Mouse (Mus musculus): ENCODE data around the gene Fam192a.

The Fam192a gene

GRCm38 (mm10) chr8:94532873-94533671 is 68.7 kb downstream of the Fam192a start, which contains the start of gene Cpne2:
TSS of gene Cpne2 (plus strand) at chr8:94532990.
- DNase-seq (ENCODE audit: low spot score in 2 of 2) = peak in 1 of 2 experiments; percentile 53

- DNase-seq (ENCODE audit: low spot score in 2 of 2) = no peak
Measured at GRCm38 (mm10) chr8:94532525-94532872, 69.3 kb downstream of the Fam192a start.

DNA sequence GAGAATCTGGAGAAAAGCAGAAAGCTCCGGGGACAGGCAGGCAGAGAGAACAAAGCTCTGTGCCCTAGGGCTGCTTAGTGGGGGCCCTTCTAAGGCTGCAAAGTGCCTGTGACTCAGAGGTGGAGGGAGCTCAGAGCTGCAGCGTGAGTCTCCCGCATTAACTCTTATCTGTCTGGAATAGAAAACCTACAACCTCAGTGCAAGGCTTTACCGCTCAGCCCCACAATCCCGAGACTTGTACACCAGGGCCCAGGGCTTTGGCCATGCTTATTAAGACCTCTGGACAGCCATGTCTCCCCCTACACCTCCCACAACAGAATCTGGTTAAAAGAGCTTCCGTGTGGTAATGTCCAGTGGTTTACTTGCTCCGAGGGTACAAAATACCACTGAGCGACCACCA is 69.8 kb downstream of the Fam192a start:
- DNase-seq (ENCODE audit: low spot score in 2 of 2) = no peak

GRCm38 (mm10) chr8:94530643-94531042 is 71.2 kb downstream of the Fam192a start:
- DNase-seq (ENCODE audit: low spot score in 2 of 2) = no peak

GRCm38 (mm10) chr8:94529875-94530274 is 71.9 kb downstream of the Fam192a start:
- no peak for DNase-seq (ENCODE audit: low spot score in 2 of 2)

- peak in 1 of 2 experiments; percentile 62 for DNase-seq (ENCODE audit: low spot score in 2 of 2)
Measured at GRCm38 (mm10) chr8:94528245-94528644, 73.6 kb downstream of the Fam192a start.

- no peak for DNase-seq (ENCODE audit: low spot score in 2 of 2)
Measured at GRCm38 (mm10) chr8:94527178-94527577, 74.6 kb downstream of the Fam192a start.

GRCm38 (mm10) chr8:94524554-94524953 is 77.2 kb downstream of the Fam192a start:
- DNase-seq (ENCODE audit: low spot score in 2 of 2) = no peak

Measured in frontal cortex, postnatal 10 days (tissue).